Mouse (Mus musculus): Measurements from ENCODE around the gene Uqcrh. TPM values are rescaled to one million over a fixed set of nuclear protein-coding genes. Genes with fewer than 3 reads are reported as not detected.

Gene Uqcrh
- total RNA-seq (2015; ENCODE audit: low replicate concordance), result 302 and 380 TPM in 2 replicates
- 113 and 237 TPM in 2 replicates for total RNA-seq (2017; ENCODE audit: low replicate concordance)

- ATAC-seq (replicated peaks; ENCODE audit: low FRiP score, poor library complexity, severe bottlenecking), result peak; percentile 87
Observed at GRCm38 (mm10) chr4:116074861-116075620, at the start of gene Uqcrh, which contains the start of gene Lrrc41. Gene Uqcrh, minus strand, starts transcription at chr4:116075071. Gene Lrrc41, plus strand, starts transcription at chr4:116075269.

- peak; percentile 97 for ATAC-seq (replicated peaks; ENCODE audit: low FRiP score, poor library complexity, severe bottlenecking)
Observed at GRCm38 (mm10) chr4:116123602-116124519, 49.0 kb upstream of the Uqcrh start, which contains the start of the genes Rad54l and Pomgnt1. Gene Rad54l, minus strand, starts transcription at chr4:116123690. Gene Pomgnt1, plus strand, starts transcription at chr4:116123840.

- peak; percentile 68 for ATAC-seq (replicated peaks; ENCODE audit: low FRiP score, poor library complexity, severe bottlenecking)
Observed at GRCm38 (mm10) chr4:116122762-116123161, 47.9 kb upstream of the Uqcrh start.

GRCm38 (mm10) chr4:116111486-116111885, 36.6 kb upstream of the Uqcrh start:
- no peak for ATAC-seq (replicated peaks; ENCODE audit: low FRiP score, poor library complexity, severe bottlenecking)

GRCm38 (mm10) chr4:116110695-116111094, 35.8 kb upstream of the Uqcrh start:
- no peak for ATAC-seq (replicated peaks; ENCODE audit: low FRiP score, poor library complexity, severe bottlenecking)

GRCm38 (mm10) chr4:116105278-116105677, 30.4 kb upstream of the Uqcrh start:
- no peak for ATAC-seq (replicated peaks; ENCODE audit: low FRiP score, poor library complexity, severe bottlenecking)

GRCm38 (mm10) chr4:116100959-116101358, 26.1 kb upstream of the Uqcrh start:
- ATAC-seq (replicated peaks; ENCODE audit: low FRiP score, poor library complexity, severe bottlenecking), result peak; percentile 85

- ATAC-seq (replicated peaks; ENCODE audit: low FRiP score, poor library complexity, severe bottlenecking), result no peak
Observed at GRCm38 (mm10) chr4:116097211-116097610, 22.3 kb upstream of the Uqcrh start.

- ATAC-seq (replicated peaks; ENCODE audit: low FRiP score, poor library complexity, severe bottlenecking), result no peak
Observed at GRCm38 (mm10) chr4:116096291-116096690, 21.4 kb upstream of the Uqcrh start.

- no peak for ATAC-seq (replicated peaks; ENCODE audit: low FRiP score, poor library complexity, severe bottlenecking)
Observed at GRCm38 (mm10) chr4:116088510-116089249, 13.8 kb upstream of the Uqcrh start.

GRCm38 (mm10) chr4:116077240-116078095, 2.6 kb upstream of the Uqcrh start:
- no peak for ATAC-seq (replicated peaks; ENCODE audit: low FRiP score, poor library complexity, severe bottlenecking)

GRCm38 (mm10) chr4:116076369-116077231, 1.7 kb upstream of the Uqcrh start:
- ATAC-seq (replicated peaks; ENCODE audit: low FRiP score, poor library complexity, severe bottlenecking), result peak; percentile 28

GRCm38 (mm10) chr4:116075631-116076368, 929 bp upstream of the Uqcrh start:
- ATAC-seq (replicated peaks; ENCODE audit: low FRiP score, poor library complexity, severe bottlenecking), result peak; percentile 39

- peak; percentile 48 for ATAC-seq (replicated peaks; ENCODE audit: low FRiP score, poor library complexity, severe bottlenecking)
Observed at GRCm38 (mm10) chr4:116074145-116074675, 661 bp downstream of the Uqcrh start.

GRCm38 (mm10) chr4:116073146-116073545, 1.7 kb downstream of the Uqcrh start:
- no peak for ATAC-seq (replicated peaks; ENCODE audit: low FRiP score, poor library complexity, severe bottlenecking)

- ATAC-seq (replicated peaks; ENCODE audit: low FRiP score, poor library complexity, severe bottlenecking), result no peak
Observed at GRCm38 (mm10) chr4:116070116-116070515, 4.8 kb downstream of the Uqcrh start.

- no peak for ATAC-seq (replicated peaks; ENCODE audit: low FRiP score, poor library complexity, severe bottlenecking)
Observed at GRCm38 (mm10) chr4:116063855-116064254, 11.0 kb downstream of the Uqcrh start.

Data from erythroid progenitor cell, adult 5-6 weeks (primary cell).